Mouse (Mus musculus) adipose tissue, adult 10 weeks (tissue): Measurements from ENCODE around the gene 1600015I10Rik. TPM values are rescaled to one million over a fixed set of nuclear protein-coding genes. Genes with fewer than 3 reads are reported as not detected.

Experiments
- polyA plus RNA-seq: library from polyadenylated mRNA; stranded (reverse); fragments of 350-450 nt; fragmentation: Illumina TruSeq; extraction: RNeasy Lipid Tissue Mini Kit (QIAGEN cat#74804); gene quantifications from one replicate; pipeline ENCODE4 v1.2.3, GENCODE M21; 2014; ENCODE audit warnings: low read depth, low replicate concordance

The 1600015I10Rik gene
- not detected for polyA plus RNA-seq

DNA sequence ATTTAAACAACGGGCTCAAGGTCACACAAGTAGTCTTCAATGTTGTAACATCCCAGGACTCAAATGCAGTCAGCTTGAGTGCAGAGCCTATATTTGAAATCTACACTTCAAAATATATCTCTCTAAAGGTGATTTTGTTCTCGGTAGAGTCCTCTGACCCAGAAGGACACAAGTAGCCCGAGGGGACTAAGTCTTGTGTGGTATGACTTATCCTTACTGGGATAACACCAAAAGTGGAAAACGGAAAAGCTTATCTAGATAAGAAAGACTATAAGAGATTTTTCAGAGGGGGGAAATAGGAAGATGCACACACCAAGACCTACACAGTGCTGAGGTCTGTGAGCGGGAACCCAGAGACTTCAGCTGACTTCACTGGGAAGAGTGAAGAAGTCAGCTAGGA is at the start of gene 1600015I10Rik:
1600015I10Rik (plus strand) TSS at position 301 of the 400 bp plus-strand sequence.

DNA sequence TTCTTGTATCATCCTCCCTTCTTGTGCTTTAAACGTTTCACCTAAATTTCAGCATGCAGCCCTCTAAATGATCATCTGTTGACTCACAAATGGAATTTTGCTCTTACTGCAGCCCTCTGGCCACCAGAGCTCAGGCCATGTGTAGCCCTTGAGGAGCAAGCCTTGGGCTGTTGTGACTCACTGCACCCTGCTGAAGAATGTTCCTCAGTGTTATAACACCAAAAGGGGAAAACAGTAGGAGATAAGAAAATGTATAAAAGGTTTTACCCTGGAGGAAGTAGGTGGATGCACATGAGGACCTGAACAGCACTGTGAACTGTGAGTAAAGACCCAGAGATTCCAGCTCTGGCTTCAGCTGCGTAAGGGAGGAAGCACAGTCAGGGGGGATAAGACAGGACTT is 45.0 kb downstream of the 1600015I10Rik start, which contains the start of gene Doxl2:
Doxl2 (plus strand) TSS at position 301 of the 400 bp plus-strand sequence.

Other genes starting within 250 kb of the 1600015I10Rik start
- 19.0 TPM for gene Gimap4, start 245.3 kb upstream of the 1600015I10Rik start, polyA plus RNA-seq
- gene Gimap6, start 221.7 kb upstream of the 1600015I10Rik start, polyA plus RNA-seq = 22.4 TPM
- 1.7 TPM for gene Gm28053, start 211.3 kb upstream of the 1600015I10Rik start, polyA plus RNA-seq
- gene Gimap7, start 211.3 kb upstream of the 1600015I10Rik start, polyA plus RNA-seq = 0.68 TPM
- gene Gimap1, start 190.8 kb upstream of the 1600015I10Rik start, polyA plus RNA-seq = 5.4 TPM
- 4.5 TPM for gene Gimap5, start 183.7 kb upstream of the 1600015I10Rik start, polyA plus RNA-seq
- 5.8 TPM for gene Gimap3, start 159.0 kb upstream of the 1600015I10Rik start, polyA plus RNA-seq
- 249 TPM for gene Tmem176a, start 89.0 kb upstream of the 1600015I10Rik start, polyA plus RNA-seq
- 309 TPM for gene Tmem176b, start 88.4 kb upstream of the 1600015I10Rik start, polyA plus RNA-seq
- gene Aoc1, start 57.0 kb upstream of the 1600015I10Rik start, polyA plus RNA-seq = 1.5 TPM
- gene Doxl2, start 45.1 kb downstream of the 1600015I10Rik start, polyA plus RNA-seq = not detected
- gene Svs1, start 57.0 kb downstream of the 1600015I10Rik start, polyA plus RNA-seq = not detected
- 36.2 TPM for gene Gpnmb, start 106.7 kb downstream of the 1600015I10Rik start, polyA plus RNA-seq
- 22.6 TPM for gene Malsu1, start 143.9 kb downstream of the 1600015I10Rik start, polyA plus RNA-seq